In genomic region chr4:139001433-139001832, GRCm38 (mm10) we compare ENCODE assay signal across 8 mouse cellular contexts. TPM values are rescaled to one million over a fixed set of nuclear protein-coding genes. Genes with fewer than 3 reads are reported as not detected.
DNase-seq lines count a peak whose midpoint lies in the region; ATAC-seq and TF ChIP-seq lines count a peak whose summit lies in the region.

No protein-coding gene starts in this region.

- no peak overlapping the region for H3K27ac ChIP-seq in embryonic facial prominence, embryonic 14.5 days (replicated peaks; ENCODE audit: low read depth, low read length)
- no peak overlapping the region for H3K27ac ChIP-seq in lung, postnatal 0 days (ENCODE audit: low read length)
- no peak overlapping the region for H3K27ac ChIP-seq in forebrain, embryonic 13.5 days

- TF ChIP-seq CTCF in lung, postnatal 0 days (IDR thresholded peaks at IDR 0.05): peak; percentile 58

- H3K27me3 ChIP-seq in embryonic facial prominence, embryonic 14.5 days (replicated peaks; ENCODE audit: control insufficient read depth, insufficient read depth, low read length): no peaks in the 10 kb centered on the region
- H3K27me3 ChIP-seq in lung, postnatal 0 days (replicated peaks; ENCODE audit: insufficient read depth, low read length): no peaks in the 10 kb centered on the region
- H3K27me3 ChIP-seq in forebrain, embryonic 13.5 days: no peaks in the 10 kb centered on the region

- H3K4me1 ChIP-seq in embryonic facial prominence, embryonic 14.5 days (ENCODE audit: control insufficient read depth, insufficient read depth, low read length): no peaks in the 10 kb centered on the region
- H3K4me1 ChIP-seq in lung, postnatal 0 days (ENCODE audit: insufficient read depth, low read depth, low read length): no peaks in the 10 kb centered on the region
- peaks cover 6% of the 10 kb centered on the region; the same call in 1 of the 2 replicates for H3K4me1 ChIP-seq in forebrain, embryonic 13.5 days

- H3K9ac ChIP-seq in embryonic facial prominence, embryonic 14.5 days (ENCODE audit: low read depth, low read length): no peak overlapping the region
- no peak overlapping the region for H3K9ac ChIP-seq in lung, postnatal 0 days (replicated peaks; ENCODE audit: low read depth)
- no peak overlapping the region for H3K9ac ChIP-seq in forebrain, embryonic 13.5 days

- H3K4me3 ChIP-seq in embryonic facial prominence, embryonic 14.5 days (ENCODE audit: low read depth, low read length): no peak overlapping the region
- no peak overlapping the region for H3K4me3 ChIP-seq in lung, postnatal 0 days (ENCODE audit: low read depth, low read length)
- no peak overlapping the region for H3K4me3 ChIP-seq in forebrain, embryonic 13.5 days

- peak; percentile 6 to 7 for DNase-seq in cerebellum, adult 18-20 months
- DNase-seq in cerebellum, adult 9-10 months: no peak
- DNase-seq in left cerebral cortex, postnatal 4 days: peak; percentile 21
- no peak for DNase-seq in left cerebral cortex, adult 8-10 months (ENCODE audit: low spot score in 2 of 2)
- peak; percentile 11 for DNase-seq in embryonic facial prominence, embryonic 14.5 days (ENCODE audit: low spot score)
- DNase-seq in lung, postnatal 0 days (ENCODE audit: low spot score): no peak
- no peak for DNase-seq in spleen, adult 12 weeks (ENCODE audit: low spot score)

- WGBS in embryonic facial prominence, embryonic 14.5 days: 25% methylated on average over 6 of the region's 6 CpGs
- 15% methylated on average over 6 of the region's 6 CpGs for WGBS in lung, postnatal 0 days
- WGBS in forebrain, embryonic 13.5 days: 36% methylated on average over 6 of the region's 6 CpGs

- H3K4me2 ChIP-seq in embryonic facial prominence, embryonic 14.5 days (ENCODE audit: low read depth, low read length): no peak overlapping the region
- H3K4me2 ChIP-seq in lung, postnatal 0 days (replicated peaks; ENCODE audit: low read depth, low read length): no peak overlapping the region
- no peak overlapping the region for H3K4me2 ChIP-seq in forebrain, embryonic 13.5 days

- H3K9me3 ChIP-seq in embryonic facial prominence, embryonic 14.5 days (ENCODE audit: control insufficient read depth, low read length): no peaks in the 10 kb centered on the region
- no peaks in the 10 kb centered on the region for H3K9me3 ChIP-seq in lung, postnatal 0 days (ENCODE audit: low read length)
- H3K9me3 ChIP-seq in forebrain, embryonic 13.5 days (replicated peaks): no peaks in the 10 kb centered on the region

- intact Hi-C loops in left cerebral cortex, postnatal 4 days (cut with DNase I): no loop called here

- no peak for ATAC-seq in embryonic facial prominence, embryonic 14.5 days (ENCODE audit: low read depth)
- ATAC-seq in lung, postnatal 0 days: peak; percentile 53
- ATAC-seq in forebrain, embryonic 13.5 days: no peak

- H3K36me3 ChIP-seq in embryonic facial prominence, embryonic 14.5 days (ENCODE audit: control insufficient read depth, insufficient read depth, low read length): no peaks in the 10 kb centered on the region
- H3K36me3 ChIP-seq in lung, postnatal 0 days (ENCODE audit: insufficient read depth, low read length): no peaks in the 10 kb centered on the region
- no peaks in the 10 kb centered on the region for H3K36me3 ChIP-seq in forebrain, embryonic 13.5 days (ENCODE audit: poor library complexity, severe bottlenecking)

- no peak for TF ChIP-seq EP300 in lung, postnatal 0 days (IDR thresholded peaks at IDR 0.05)

RNA-seq across cellular contexts. Expression of gene Tmco4, which starts 28.7 kb away (rescaled TPM):
- 1 to 10 TPM in 1 of 2 experiments, under 1 TPM in 1; 0.74 to 1.4 TPM for total RNA-seq in left cerebral cortex, postnatal 4 days (2021)
- 1 to 10 TPM; 2.3 to 3.6 (median 3.5) TPM for total RNA-seq in left cerebral cortex, adult 8-10 months (2022)
- polyA plus RNA-seq in embryonic facial prominence, embryonic 14.5 days (2014; fragmentation: Nextera tagmentation; extraction: Ambion mirVana): 3.8 and 4.7 TPM in 2 replicates
- 8.3 and 8.5 TPM in 2 replicates for polyA plus RNA-seq in lung, postnatal 0 days (2015; fragmentation: Nextera tagmentation; extraction: Ambion mirVana)
- 0.48 and 0.93 TPM in 2 replicates for polyA plus RNA-seq in forebrain, embryonic 13.5 days (2015; fragmentation: Nextera tagmentation; extraction: Ambion mirVana)

RNA-seq across cellular contexts. Expression of gene Rnf186, which starts 34.5 kb away (rescaled TPM):
- not detected for total RNA-seq in left cerebral cortex, postnatal 4 days (2021)
- total RNA-seq in left cerebral cortex, adult 8-10 months (2022): not detected
- not detected in 2 replicates for polyA plus RNA-seq in embryonic facial prominence, embryonic 14.5 days (2014; fragmentation: Nextera tagmentation; extraction: Ambion mirVana)
- 17.9 and 21.6 TPM in 2 replicates for polyA plus RNA-seq in lung, postnatal 0 days (2015; fragmentation: Nextera tagmentation; extraction: Ambion mirVana)
- polyA plus RNA-seq in forebrain, embryonic 13.5 days (2015; fragmentation: Nextera tagmentation; extraction: Ambion mirVana): 0.57 TPM in 1 of 2 replicates, not detected in the other

Comparison
In these comparisons a context has a peak if more than half of its experiments do, and no peak if none do; other contexts are left out.
1. DNase-seq: peak in cerebellum, adult 18-20 months (2 of 2), left cerebral cortex, postnatal 4 days (single experiment) and embryonic facial prominence, embryonic 14.5 days (single experiment); none in cerebellum, adult 9-10 months (single experiment), left cerebral cortex, adult 8-10 months (0 of 2), lung, postnatal 0 days (single experiment) and spleen, adult 12 weeks (single experiment).
2. RNA of gene Rnf186, which starts 34.5 kb away (polyA plus RNA-seq): 17.9 to 21.6 TPM in lung, postnatal 0 days; 0.57 TPM in forebrain, embryonic 13.5 days and not detected in embryonic facial prominence, embryonic 14.5 days; every median in the first group is over 10 times any median in the second.